Mouse (Mus musculus) midbrain, embryonic 15.5 days (tissue): ENCODE results near the gene Neto2. TPM values are rescaled to one million over a fixed set of nuclear protein-coding genes. Genes with fewer than 3 reads are reported as not detected.

Experiments used
- ATAC-seq: fragments of 200-750 bp; cut with Nextera tagmentation; replicated peaks from 2 replicates; pipeline ENCODE4 v1.8.0; 2017; ENCODE audit warnings: moderate TSS enrichment
- H3K27ac ChIP-seq: fragments of 300-500 bp; sonication (generic); 2 replicates; pipeline ENCODE4 v1.5.1; 2015; ENCODE audit warnings: mild to moderate bottlenecking, inconsistent platforms
- H3K27me3 ChIP-seq: fragments of 300-500 bp; sonication (generic); replicated peaks from 2 replicates; pipeline ENCODE4 v1.6.1; 2015; ENCODE audit warnings: inconsistent platforms
- H3K36me3 ChIP-seq: fragments of 300-500 bp; sonication (generic); replicated peaks from 2 replicates; pipeline ENCODE4 v1.6.1; 2015; ENCODE audit warnings: inconsistent platforms
- H3K4me1 ChIP-seq: fragments of 300-500 bp; sonication (generic); 2 replicates; pipeline ENCODE4 v1.6.1; 2015; ENCODE audit warnings: inconsistent platforms
- H3K4me2 ChIP-seq: fragments of 300-500 bp; sonication (generic); 2 replicates; pipeline ENCODE4 v1.6.1; 2015; ENCODE audit warnings: inconsistent platforms, mild to moderate bottlenecking, moderate library complexity
- H3K4me3 ChIP-seq: fragments of 300-500 bp; sonication (generic); 2 replicates; pipeline ENCODE4 v1.5.1; 2015; ENCODE audit warnings: mild to moderate bottlenecking, inconsistent platforms
- H3K9ac ChIP-seq: fragments of 300-500 bp; sonication (generic); 2 replicates; pipeline ENCODE4 v1.6.1; 2015; ENCODE audit warnings: mild to moderate bottlenecking, inconsistent platforms
- H3K9me3 ChIP-seq: fragments of 300-500 bp; sonication (generic); 2 replicates; pipeline ENCODE4 v1.6.1; 2016; ENCODE audit warnings: inconsistent platforms
- WGBS: fragments of 180-500 bp; shearing (Covaris S2); methylation state at CpG from one replicate; pipeline ENCODE4 v1.1.7; 2015; ENCODE audit warnings: mixed read lengths; 5-methylcytosine and 5-hydroxymethylcytosine counted together
- microRNA-seq: library from miRNA; unstranded; fragments of <30 nt; microRNA quantifications from one replicate; pipeline ENCODE4, GENCODE M21; 2016
- polyA plus RNA-seq: library from polyadenylated mRNA; unstranded; fragments of >200 nt; fragmentation: Nextera tagmentation; extraction: Ambion mirVana; gene quantifications from 2 replicates; pipeline ENCODE4 v1.2.1, GENCODE M21; 2015

Neto2 gene
- polyA plus RNA-seq, 1 experiment from 2014 or later = 58.9 TPM

DNA sequence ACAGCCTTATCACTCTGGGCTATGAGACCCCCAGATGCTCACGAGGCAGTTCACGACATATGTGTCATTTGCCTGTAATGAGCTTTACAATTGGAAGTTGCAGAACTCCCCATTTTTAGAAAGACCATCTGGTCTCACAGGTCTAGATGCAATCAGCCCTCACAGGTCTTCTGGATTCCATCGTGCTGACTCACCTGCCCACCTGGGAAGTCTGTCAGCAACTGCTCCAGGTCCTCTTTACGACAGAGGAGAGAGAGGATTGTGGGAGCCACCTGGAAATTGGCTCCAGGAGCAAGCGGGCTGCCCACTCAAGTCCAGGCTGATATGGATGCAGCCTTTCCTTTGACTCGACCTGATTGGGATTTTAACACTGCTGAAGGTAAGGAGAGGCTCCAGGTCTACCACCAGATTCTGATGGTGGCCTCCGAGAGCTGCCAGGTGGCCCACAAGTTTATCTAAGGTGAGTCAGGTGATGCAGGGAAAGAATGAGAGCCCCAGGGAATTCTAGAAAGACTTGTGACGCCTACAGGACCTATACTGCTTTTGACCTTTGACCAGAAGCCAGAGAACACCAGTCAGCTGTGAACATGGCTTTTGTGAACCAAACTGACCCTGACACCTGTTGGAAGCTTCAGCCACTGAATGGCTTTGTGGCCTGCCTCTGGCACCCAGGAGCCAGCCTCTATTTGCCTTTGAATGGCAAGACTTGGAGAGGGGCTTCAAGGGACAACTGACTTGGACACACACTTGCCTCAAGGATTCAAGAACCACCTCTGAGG, 103.1 kb downstream of the Neto2 start:
- no peaks in the 10 kb centered on the region for H3K4me1 ChIP-seq
- ATAC-seq = no peak
- no peaks in the 10 kb centered on the region for H3K27me3 ChIP-seq
- H3K36me3 ChIP-seq = no peaks in the 10 kb centered on the region
- no peaks in the 10 kb centered on the region for H3K9me3 ChIP-seq
- no peak overlapping the region for H3K9ac ChIP-seq
- no peak overlapping the region for H3K27ac ChIP-seq
- no peak overlapping the region for H3K4me2 ChIP-seq
- 73% methylated on average over 8 of the region's 8 CpGs for WGBS
- no peak overlapping the region for H3K4me3 ChIP-seq

- H3K9me3 ChIP-seq = no peaks in the 10 kb centered on the region
- no peak overlapping the region for H3K4me3 ChIP-seq
- ATAC-seq = no peak
- H3K36me3 ChIP-seq = no peaks in the 10 kb centered on the region
- no peak overlapping the region for H3K9ac ChIP-seq
- H3K27me3 ChIP-seq = no peaks in the 10 kb centered on the region
- no peaks in the 10 kb centered on the region for H3K4me1 ChIP-seq
- no peak overlapping the region for H3K4me2 ChIP-seq
- no peak overlapping the region for H3K27ac ChIP-seq
- 30% methylated on average over 6 of the region's 6 CpGs for WGBS
These were observed 105.3 kb downstream of the Neto2 start for GRCm38 (mm10) chr8:85595391-85595790.

DNA sequence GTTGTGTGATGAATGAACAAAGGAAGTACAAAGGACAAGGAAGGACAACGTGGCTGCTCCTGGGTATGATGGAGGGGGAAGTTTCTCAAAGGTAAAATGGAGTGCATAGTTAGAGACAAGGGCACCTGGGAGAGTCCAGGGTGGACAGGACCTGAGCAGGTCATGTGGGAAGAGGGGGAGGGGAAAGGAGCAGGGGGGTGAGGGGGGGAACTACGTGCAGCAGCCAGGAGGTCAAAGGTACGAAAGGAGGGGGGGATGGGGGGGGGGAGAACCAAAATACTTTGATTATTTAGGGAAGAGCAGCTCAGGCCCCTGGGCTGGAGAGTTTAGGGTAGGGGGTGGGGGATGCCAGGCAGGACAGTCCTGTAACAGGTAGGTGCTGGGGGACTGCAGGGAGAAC, 105.7 kb downstream of the Neto2 start:
- Histone ChIP-seq H3K9me3 (no peaks in the 10 kb centered on the region), H3K27me3 (no peaks in the 10 kb centered on the region), H3K4me1 (no peaks in the 10 kb centered on the region), H3K4me3 (no peak overlapping the region), H3K4me2 (no peak overlapping the region), H3K36me3 (no peaks in the 10 kb centered on the region), H3K9ac (no peak overlapping the region), H3K27ac (no peak overlapping the region)
- ATAC-seq = no peak
- 53% methylated on average over 3 of the region's 3 CpGs for WGBS

GRCm38 (mm10) chr8:85593324-85593723, 107.4 kb downstream of the Neto2 start:
- Histone ChIP-seq H3K27ac (no peak overlapping the region), H3K27me3 (no peaks in the 10 kb centered on the region), H3K4me3 (no peak overlapping the region), H3K4me1 (no peaks in the 10 kb centered on the region), H3K9ac (no peak overlapping the region), H3K4me2 (no peak overlapping the region), H3K9me3 (no peaks in the 10 kb centered on the region), H3K36me3 (no peaks in the 10 kb centered on the region)
- ATAC-seq = no peak
- WGBS = 91% methylated on average over 3 of the region's 3 CpGs

GRCm38 (mm10) chr8:85591532-85591931, 109.2 kb downstream of the Neto2 start:
- ATAC-seq = no peak
- Histone ChIP-seq H3K36me3 (no peaks in the 10 kb centered on the region), H3K4me2 (no peak overlapping the region), H3K9me3 (no peaks in the 10 kb centered on the region), H3K27me3 (no peaks in the 10 kb centered on the region), H3K27ac (no peak overlapping the region), H3K4me3 (no peak overlapping the region), H3K9ac (no peak overlapping the region), H3K4me1 (no peaks in the 10 kb centered on the region)
- WGBS = 88% methylated on average over 1 of the region's 1 CpGs

DNA sequence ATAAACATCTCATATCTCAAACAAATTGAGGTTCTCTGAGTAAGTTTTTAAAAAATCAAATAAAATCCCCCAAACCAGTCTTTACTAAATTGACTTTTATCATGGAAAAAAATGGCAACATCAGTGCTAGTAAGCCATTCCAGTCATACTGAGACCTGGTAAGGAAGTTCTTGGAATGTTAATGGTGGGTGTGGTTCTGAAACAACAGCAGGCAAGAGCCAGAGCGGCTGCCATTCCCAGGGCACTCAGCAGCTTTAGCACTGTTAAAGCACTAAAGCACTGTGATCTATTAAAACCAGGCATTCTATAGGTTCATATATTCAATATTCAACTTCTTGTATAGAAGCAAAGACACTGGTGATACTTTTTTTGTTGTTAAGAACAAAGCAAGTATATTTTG, 110.5 kb downstream of the Neto2 start:
- H3K36me3 ChIP-seq = no peaks in the 10 kb centered on the region
- 76% methylated on average over 1 of the region's 1 CpGs for WGBS
- no peaks in the 10 kb centered on the region for H3K4me1 ChIP-seq
- H3K9ac ChIP-seq = no peak overlapping the region
- no peaks in the 10 kb centered on the region for H3K9me3 ChIP-seq
- no peaks in the 10 kb centered on the region for H3K27me3 ChIP-seq
- H3K4me2 ChIP-seq = no peak overlapping the region
- H3K27ac ChIP-seq = no peak overlapping the region
- ATAC-seq = no peak
- no peak overlapping the region for H3K4me3 ChIP-seq

DNA sequence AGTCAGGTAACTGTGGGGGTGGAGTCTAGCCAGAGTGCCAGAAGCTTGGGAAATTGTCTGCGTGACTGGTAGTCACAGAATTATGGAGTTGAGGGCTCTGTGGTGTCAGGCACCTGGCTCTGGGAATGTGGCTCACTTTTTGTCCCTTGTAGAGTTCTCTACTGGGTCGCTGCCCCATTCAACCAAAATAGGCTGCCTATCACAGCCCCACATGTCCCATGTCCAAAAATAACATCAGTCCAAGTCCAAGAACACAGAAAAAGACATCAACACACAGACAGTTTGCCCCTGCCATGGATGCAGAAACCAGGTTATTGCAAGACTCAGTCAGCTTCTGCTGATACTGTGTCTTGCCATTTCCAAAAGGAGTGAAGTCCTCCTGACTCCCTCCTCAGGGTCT, 112.1 kb downstream of the Neto2 start:
- no peaks in the 10 kb centered on the region for H3K4me1 ChIP-seq
- no peak for ATAC-seq
- no peaks in the 10 kb centered on the region for H3K36me3 ChIP-seq
- no peak overlapping the region for H3K4me3 ChIP-seq
- no peaks in the 10 kb centered on the region for H3K27me3 ChIP-seq
- H3K4me2 ChIP-seq = no peak overlapping the region
- H3K9ac ChIP-seq = no peak overlapping the region
- H3K9me3 ChIP-seq = no peaks in the 10 kb centered on the region
- WGBS = 97% methylated on average over 2 of the region's 2 CpGs
- no peak overlapping the region for H3K27ac ChIP-seq

Small RNA genes within 50 kb of the gene (microRNA-seq; reads per million reads assigned to microRNA genes)
- not detected for gene Mir8109

Other genes starting within 250 kb of the Neto2 start
- gene Gpt2, start 208.3 kb downstream of the Neto2 start, polyA plus RNA-seq = 39.3 and 40.1 TPM in 2 replicates
- 175 and 178 TPM in 2 replicates for gene Dnaja2, start 145.6 kb downstream of the Neto2 start, polyA plus RNA-seq
- gene Itfg1, start 140.0 kb upstream of the Neto2 start, polyA plus RNA-seq = 184 and 191 TPM in 2 replicates
- 34.2 and 34.8 TPM in 2 replicates for gene Phkb, start 140.0 kb upstream of the Neto2 start, polyA plus RNA-seq